Mouse (Mus musculus): ENCODE data around the gene Fuca1. TPM values are rescaled to one million over a fixed set of nuclear protein-coding genes. Genes with fewer than 3 reads are reported as not detected.

The Fuca1 gene
- polyA plus RNA-seq (2012; rRNA removed; ENCODE audit: low replicate concordance), result 60.6 and 101 TPM in 2 replicates

GRCm38 (mm10) chr4:135920304-135921241 lies at the start of gene Fuca1:
Fuca1 (plus strand) TSS chr4:135920735.

GRCm38 (mm10) chr4:135873526-135874202 lies 46.9 kb upstream of the Fuca1 start, which contains the start of gene Pnrc2:
Pnrc2 (minus strand) TSS chr4:135873850.

GRCm38 (mm10) chr4:135895071-135895571 lies 25.4 kb upstream of the Fuca1 start, which contains the start of gene Cnr2:
Cnr2 (plus strand) TSS chr4:135895394.

GRCm38 (mm10) chr4:135946278-135946658 lies 25.7 kb downstream of the Fuca1 start, which contains the start of gene Hmgcl:
Hmgcl (plus strand) TSS chr4:135946448.

GRCm38 (mm10) chr4:135963457-135964193 lies 43.1 kb downstream of the Fuca1 start, which contains the start of gene Gale:
Gale (plus strand) TSS chr4:135963727.

GRCm38 (mm10) chr4:135972556-135972906 lies 52.0 kb downstream of the Fuca1 start, which contains the start of gene Lypla2:
Lypla2 (minus strand) TSS chr4:135972626.

GRCm38 (mm10) chr4:135986943-135987710 lies 66.6 kb downstream of the Fuca1 start, which contains the start of gene Pithd1:
Pithd1 (minus strand) TSS chr4:135987264.

Other genes with a start within 250 kb of the Fuca1 start
- 3.9 and 6.0 TPM in 2 replicates for gene Ifnlr1, start 234.4 kb upstream of the Fuca1 start, polyA plus RNA-seq (2012; rRNA removed; ENCODE audit: low replicate concordance)
- 0.23 and 0.82 TPM in 2 replicates for gene Il22ra1, start 192.6 kb upstream of the Fuca1 start, polyA plus RNA-seq (2012; rRNA removed; ENCODE audit: low replicate concordance)
- gene Myom3, start 161.0 kb upstream of the Fuca1 start, polyA plus RNA-seq (2012; rRNA removed; ENCODE audit: low replicate concordance), result 0.29 and 2.8 TPM in 2 replicates
- 46.7 and 110 TPM in 2 replicates for gene Srsf10, start 65.0 kb upstream of the Fuca1 start, polyA plus RNA-seq (2012; rRNA removed; ENCODE audit: low replicate concordance)
- gene Pnrc2, start 46.9 kb upstream of the Fuca1 start, polyA plus RNA-seq (2012; rRNA removed; ENCODE audit: low replicate concordance), result 12.9 and 19.8 TPM in 2 replicates
- 15.0 and 18.4 TPM in 2 replicates for gene Cnr2, start 25.3 kb upstream of the Fuca1 start, polyA plus RNA-seq (2012; rRNA removed; ENCODE audit: low replicate concordance)
- gene Hmgcl, start 25.7 kb downstream of the Fuca1 start, polyA plus RNA-seq (2012; rRNA removed; ENCODE audit: low replicate concordance), result 54.9 and 80.4 TPM in 2 replicates
- 61.5 and 82.0 TPM in 2 replicates for gene Gale, start 43.0 kb downstream of the Fuca1 start, polyA plus RNA-seq (2012; rRNA removed; ENCODE audit: low replicate concordance)
- 108 and 220 TPM in 2 replicates for gene Lypla2, start 51.9 kb downstream of the Fuca1 start, polyA plus RNA-seq (2012; rRNA removed; ENCODE audit: low replicate concordance)
- gene Pithd1, start 66.5 kb downstream of the Fuca1 start, polyA plus RNA-seq (2012; rRNA removed; ENCODE audit: low replicate concordance), result 31.8 and 63.5 TPM in 2 replicates
- 8.3 and 21.4 TPM in 2 replicates for gene Eloa, start 101.0 kb downstream of the Fuca1 start, polyA plus RNA-seq (2012; rRNA removed; ENCODE audit: low replicate concordance)
- 201 and 254 TPM in 2 replicates for gene Rpl11, start 132.7 kb downstream of the Fuca1 start, polyA plus RNA-seq (2012; rRNA removed; ENCODE audit: low replicate concordance)
- gene Id3, start 222.8 kb downstream of the Fuca1 start, polyA plus RNA-seq (2012; rRNA removed; ENCODE audit: low replicate concordance), result 283 and 490 TPM in 2 replicates

All from mammary gland, adult 2 months (tissue).